Mouse (Mus musculus): ENCODE results near the gene Hdac8.

Gene Hdac8

DNA sequence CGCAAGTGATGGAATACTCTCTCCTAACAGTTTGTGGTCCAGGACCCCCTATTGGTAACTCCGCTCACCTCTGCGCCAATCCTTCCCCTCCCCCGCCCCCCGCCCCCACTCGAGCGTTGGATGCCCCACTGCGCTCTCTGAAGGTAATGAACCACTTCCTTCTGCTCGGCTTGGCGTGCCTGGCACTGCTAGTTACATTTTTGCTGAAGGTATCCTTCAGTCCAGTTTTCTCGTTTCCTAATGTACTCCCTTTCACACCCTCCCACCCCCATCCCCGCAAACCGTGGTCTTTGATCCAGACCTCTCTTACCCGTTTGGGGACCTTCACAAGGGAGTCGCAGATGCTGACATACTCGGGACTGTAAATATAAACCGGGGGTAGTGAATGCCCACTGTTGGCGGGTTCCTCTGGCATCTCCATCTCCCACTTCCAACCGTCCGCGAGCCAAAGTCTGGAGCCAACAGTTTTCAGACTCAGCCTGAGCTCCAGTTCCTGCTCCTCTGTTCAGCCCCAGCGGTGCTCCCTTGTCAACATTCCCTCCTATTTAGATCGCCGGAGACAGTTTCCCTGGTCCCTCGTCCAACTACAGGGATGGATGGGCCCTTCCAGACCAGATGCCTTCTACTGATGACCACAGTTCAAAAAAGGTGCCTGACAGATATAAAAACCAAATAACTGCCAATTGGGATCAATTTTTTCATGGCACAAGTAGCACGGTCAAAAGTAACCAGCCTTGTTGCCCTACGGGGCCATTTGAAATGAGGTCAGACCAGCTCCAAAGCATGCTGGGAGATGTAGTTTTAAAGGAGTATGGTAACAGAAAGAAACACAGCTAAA is at the start of gene Hdac8:
Gene Hdac8, minus strand, starts transcription at position 716 of the 838 bp plus-strand sequence.
- DNase-seq (ENCODE audit: low spot score) = peak; percentile 61

DNA sequence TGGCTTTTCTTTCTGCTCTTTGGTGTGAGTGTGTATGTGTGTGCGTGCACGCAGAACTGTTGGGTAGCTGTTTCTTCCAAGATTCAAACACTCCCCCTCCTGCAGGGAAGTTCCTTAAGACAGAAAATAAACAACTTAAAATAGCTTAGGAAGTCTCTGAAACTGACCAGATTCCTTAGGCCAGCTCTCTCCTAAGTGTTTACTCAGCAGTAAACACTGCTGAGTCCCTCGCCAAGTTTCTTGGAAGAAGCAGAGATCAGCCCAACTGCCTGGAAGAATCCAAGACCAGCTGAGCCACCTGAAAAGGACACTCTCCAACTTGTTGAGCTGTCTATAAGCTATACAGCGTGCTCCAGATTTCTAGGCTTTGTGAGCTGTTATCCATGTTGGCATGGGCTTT is 4.0 kb upstream of the Hdac8 start:
- no peak for DNase-seq (ENCODE audit: low spot score)

DNA sequence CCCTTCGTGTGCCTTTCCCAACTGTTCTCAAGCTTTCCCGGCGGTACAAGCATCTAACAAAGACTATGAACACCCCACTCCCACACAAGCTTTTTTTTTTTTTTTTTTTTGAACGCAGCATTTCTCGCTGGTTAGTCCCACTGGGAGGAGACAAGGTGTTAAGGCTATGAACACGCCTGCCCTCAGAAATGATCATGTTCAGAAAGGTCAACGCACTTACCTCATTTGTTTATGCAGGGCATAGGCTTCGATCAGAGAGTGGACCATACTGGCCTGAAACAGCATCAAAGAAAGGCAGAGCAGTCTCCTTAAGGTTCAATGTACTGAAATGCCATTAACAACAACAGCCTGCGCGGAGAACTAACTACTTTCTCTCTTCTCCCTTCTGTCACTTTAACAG is 980 bp downstream of the Hdac8 start:
- no peak for DNase-seq (ENCODE audit: low spot score)

DNA sequence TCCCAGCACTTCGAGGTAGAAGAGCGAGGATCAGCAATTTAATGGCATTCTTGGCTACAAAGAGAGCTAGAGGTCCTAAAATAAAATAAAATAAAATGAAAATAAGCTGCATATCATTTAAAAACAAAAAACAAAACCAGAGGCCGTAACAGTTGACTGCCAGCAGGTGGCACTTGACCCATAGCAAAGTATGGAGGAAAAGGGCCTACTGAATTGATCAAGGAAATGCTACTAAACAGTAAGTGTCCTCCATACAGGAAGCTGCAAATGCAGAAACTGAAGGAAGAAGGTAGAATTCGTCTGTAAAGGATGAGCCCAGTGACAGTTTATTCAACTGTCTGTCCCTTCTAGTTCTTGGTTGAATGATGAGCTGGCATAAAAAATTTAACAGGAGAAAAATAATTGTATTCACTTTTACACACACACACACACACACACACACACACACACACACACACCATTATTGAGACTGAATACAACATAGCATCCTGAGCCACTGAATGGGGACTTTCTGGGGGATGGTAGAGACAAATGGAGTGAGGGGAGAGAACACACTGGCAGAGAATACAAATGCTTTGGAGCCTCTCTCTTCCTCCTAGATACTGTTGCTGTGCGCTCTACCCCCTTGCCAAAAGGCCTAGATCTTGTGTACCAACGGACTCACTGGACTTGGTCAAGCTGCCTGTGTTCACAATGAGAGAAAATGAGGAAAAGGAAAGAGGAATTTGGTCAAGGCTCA is 11.0 kb downstream of the Hdac8 start:
- peak; percentile 13 for DNase-seq (ENCODE audit: low spot score)

DNA sequence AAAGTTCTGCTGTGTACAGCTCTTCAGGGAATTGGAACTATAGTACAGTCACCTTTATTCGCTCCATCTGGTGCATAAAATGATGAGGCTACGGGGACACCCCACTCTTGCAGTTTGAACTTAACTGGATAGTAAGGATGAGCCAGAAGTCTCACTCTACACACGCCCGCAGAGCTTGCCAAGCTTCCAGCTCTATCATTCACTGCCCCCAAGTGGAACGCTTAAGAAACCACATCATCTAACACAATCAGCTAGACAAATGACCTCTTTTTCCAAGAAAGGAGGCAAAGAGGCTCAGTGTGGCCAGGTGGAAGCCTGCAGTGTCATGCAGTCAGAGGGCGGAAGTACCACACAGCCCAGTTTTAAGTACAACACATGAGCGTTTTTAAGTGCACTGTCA is 19.6 kb downstream of the Hdac8 start:
- DNase-seq (ENCODE audit: low spot score) = no peak

DNA sequence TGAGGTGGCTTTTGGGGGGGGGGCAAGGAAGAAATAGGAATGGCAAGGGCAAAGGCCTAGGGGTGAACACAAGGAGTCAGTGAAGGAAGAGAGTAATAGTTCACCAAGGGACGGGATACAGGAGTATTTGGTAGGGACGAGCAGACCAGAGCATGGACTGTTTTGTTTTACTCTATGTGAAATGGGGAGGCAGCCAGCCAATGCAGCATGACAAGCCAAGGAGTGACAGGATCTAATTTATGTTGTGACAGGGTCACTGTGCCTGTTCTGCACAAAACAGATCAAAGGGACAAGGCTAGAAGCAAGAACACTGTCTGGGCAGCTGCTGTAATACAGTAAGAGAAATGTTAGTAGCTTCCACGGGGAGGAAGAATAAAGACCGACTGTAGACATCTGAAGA is 25.5 kb downstream of the Hdac8 start:
- no peak for DNase-seq (ENCODE audit: low spot score)

DNA sequence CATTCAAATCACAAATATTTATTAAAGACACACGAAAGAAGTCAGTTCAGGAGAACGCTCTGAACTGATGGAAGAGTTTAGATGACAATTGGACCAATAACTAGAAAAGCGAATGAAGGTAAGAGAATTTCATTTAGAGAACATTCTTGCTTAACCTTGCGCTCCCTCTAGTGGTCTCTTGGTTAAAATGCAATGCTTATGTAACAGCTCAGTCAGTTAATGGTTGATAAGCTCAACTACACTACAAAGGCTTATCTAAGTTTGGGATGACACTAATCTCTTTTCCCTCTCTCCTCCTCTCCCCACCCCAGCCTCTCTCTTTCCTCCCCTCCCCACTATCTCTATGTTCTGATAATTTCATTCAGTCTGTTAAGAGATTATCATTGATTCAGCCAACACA is 26.2 kb downstream of the Hdac8 start:
- peak; percentile 59 for DNase-seq (ENCODE audit: low spot score)

DNA sequence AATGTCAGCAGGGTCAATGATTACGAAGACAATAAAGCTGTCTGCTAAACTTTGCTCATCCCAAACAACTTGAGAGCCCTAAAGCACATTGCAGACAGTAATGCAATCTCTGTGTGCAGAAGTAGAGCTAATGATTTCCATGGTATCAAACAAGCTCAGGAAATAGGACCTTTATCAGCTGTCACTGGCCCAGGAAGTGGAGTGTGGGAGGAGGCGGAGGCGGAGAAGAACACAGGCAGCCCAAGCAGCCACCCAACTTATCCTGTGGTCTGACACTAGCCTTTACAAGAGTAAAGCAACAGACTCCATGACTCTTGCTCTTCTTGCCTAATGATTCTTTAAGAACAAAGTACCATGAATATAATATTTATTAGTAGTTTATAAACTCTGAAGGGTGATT is 26.7 kb downstream of the Hdac8 start:
- no peak for DNase-seq (ENCODE audit: low spot score)

DNA sequence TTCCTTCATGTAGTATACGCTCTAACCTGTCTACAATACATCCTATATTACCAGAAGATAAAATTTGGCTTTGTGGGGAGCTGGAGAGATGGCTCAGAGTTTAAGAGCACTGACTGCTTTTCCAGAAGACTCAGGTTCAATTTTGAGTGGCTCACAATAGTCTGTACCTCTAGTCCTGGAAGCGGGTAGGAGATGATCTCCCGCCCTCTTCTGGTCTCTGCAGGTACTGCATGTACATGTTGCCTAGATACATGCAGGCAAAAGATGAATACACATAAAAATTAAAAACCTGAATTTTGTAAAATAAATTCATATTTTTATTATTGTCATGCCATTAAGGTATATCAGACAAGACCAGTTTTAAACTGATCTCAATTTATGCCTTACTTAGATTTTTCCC is 28.4 kb downstream of the Hdac8 start:
- peak; percentile 36 for DNase-seq (ENCODE audit: low spot score)

DNA sequence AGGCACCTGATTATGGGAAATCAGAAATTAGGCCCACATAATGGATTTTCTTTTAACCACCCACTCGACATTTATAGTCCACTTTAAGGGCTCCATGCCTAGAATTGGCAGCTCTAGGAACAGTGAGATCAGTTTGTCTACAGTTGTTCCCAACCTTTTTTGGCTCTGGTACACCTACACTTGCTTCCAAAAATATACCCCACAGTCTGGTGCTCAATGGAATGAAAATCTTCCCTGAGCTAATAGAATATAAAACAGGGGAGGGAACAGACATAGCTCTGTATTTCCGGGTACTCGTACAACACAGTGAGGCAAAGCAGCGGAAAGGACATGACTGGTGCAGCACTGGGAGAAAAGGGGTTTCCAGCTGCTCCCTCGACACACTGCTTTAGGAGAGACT is 29.6 kb downstream of the Hdac8 start:
- DNase-seq (ENCODE audit: low spot score) = no peak

DNA sequence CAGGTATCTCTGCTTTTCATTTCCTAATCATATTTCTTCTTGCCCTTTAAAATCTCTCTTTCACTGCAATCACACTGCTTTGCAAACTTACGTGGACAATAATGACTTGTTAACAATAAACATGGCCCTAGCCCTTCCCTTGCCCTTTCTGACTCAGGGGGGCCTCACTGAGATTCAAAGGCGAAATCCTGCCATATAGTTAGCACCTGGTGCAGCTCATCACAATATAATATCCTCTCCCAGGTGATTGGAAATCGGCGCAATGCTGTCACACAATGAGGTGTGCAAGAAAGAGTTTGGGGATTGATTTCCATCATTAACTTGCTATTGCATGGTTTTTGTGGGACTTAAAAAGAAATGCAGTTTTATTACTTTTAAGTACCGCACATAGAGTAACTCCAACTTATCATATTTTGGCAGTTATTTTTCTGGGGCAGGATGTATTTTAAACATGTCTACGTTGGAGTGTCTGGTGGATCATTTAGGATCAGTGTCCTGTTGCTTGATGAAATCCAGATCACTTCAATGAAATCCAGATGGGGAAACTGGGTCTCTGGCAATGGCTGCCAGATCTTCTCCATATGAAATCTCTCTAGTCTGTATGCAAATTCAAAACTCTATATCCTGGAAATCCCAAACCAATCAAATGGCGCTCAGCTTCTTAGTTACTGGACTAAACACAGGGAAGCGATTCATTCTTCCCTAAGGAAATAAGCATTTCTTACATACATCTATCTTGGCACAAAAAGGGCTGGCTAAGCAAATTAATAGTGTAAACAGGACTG is 86.6 kb downstream of the Hdac8 start:
- DNase-seq (ENCODE audit: low spot score) = peak; percentile 52

DNA sequence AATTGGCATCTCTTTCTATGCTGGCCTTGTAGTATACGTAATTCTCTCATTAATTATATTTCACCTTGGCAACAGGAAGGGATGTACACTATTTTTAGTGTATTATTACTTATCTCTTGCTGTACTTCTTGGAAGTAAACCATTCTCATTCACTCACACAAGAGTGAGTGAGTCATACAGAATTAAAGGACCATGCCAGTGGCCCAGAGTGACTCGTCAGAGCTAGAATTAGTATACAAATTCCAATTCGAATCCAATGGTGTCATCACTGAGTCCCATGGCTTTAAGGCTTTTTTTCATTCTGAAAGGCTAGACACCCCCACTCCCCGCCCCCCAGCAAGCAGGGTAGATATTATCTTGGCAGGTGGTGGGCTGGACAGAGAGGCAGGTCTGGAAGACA is 88.2 kb downstream of the Hdac8 start:
- peak; percentile 6 for DNase-seq (ENCODE audit: low spot score)

DNA sequence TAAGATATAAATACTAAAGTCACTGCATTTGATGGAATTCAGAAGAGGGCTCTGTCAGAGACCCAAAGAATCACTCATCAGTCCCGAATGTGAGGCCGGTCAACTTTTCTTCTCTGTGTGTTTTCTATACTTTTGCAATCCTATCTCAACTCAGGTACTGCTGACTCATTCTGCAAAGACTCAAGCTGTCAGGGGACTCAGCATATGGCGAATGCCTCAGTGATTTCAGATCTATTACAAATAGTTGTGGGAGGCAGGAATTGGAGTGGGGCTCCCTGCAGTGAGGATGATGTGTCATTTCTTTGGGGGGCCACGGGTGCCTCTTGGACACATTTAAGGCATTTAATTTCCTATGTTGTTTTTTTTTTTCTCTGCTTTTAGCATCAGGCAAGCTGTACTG is 88.8 kb downstream of the Hdac8 start:
- no peak for DNase-seq (ENCODE audit: low spot score)

DNA sequence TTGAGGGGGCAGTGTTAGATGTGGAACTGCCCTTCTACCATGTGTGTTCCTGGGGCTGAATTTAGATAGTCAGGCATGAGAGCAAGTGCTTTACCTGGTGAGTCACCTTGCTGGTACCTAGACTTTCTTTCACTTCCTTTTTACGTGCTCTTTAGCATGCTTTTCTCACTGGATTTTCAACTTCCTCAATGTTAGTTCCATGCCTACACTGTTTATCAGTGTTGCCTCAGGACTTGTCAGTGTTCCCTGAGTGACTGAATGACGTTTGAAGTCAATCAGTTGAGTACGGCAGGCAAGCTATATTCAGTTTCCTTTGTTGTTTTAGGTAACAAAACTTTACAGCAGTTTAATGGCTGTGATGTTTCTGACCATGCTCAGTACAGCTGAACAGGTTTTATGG is 120.4 kb downstream of the Hdac8 start:
- no peak for DNase-seq (ENCODE audit: low spot score)

DNA sequence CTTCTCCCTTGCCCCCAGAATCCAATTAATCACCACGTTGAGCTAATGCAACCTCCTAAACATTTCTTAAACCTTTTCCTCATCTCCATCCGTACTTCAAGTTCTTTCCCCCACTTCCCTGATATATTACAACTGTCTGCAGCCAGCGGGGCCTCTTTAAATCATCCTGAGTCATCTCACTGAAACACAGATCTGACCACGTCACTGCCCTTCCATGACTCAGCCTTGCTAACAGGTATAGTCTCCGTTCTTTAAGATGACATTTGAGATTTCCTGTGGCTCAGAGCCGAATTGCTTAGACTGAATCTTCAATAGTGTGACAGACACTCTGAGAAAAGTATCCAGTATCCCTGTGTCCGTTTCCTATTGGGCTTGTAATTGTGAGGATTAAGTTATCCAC is 122.0 kb downstream of the Hdac8 start:
- peak; percentile 22 for DNase-seq (ENCODE audit: low spot score)

DNA sequence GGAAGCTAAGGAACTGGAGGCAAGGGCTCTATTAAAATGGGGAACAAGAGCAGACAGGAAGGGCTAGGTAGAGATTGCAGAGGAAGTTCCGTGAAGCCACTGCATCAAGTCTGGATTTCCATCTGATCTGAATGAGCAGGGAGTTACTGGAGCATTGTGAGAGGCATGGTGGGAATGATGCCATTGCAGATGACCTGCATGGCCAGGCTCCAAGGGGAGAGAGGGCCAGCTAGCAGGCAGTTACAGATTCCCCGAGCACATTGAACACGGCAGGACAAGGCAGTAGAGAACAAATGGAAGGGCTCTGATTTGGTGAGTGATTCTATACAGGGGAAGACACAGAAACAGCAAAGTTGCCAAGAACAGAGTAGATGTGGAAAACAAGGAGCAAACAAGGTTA is 138.6 kb downstream of the Hdac8 start:
- no peak for DNase-seq (ENCODE audit: low spot score)

DNA sequence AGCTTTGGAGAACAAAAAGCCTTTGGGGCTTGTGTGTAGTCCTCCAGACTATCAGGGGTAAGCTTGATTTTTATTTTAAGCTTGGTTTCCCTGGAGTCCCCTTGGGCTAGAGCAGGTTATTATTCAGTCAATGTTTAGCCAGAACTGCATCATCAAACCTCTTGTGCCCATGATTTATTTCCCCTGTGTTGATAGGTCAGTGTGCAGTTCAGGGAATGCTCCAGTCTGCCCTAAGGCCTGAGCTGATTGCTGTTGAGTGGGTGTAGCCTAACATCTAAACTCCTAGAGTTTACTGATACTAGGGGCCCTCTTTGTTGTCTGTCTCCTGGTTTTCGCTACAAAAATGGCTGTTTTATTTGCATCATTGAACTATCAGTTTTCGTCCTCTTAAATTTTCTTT is 142.9 kb downstream of the Hdac8 start:
- DNase-seq (ENCODE audit: low spot score) = no peak

DNA sequence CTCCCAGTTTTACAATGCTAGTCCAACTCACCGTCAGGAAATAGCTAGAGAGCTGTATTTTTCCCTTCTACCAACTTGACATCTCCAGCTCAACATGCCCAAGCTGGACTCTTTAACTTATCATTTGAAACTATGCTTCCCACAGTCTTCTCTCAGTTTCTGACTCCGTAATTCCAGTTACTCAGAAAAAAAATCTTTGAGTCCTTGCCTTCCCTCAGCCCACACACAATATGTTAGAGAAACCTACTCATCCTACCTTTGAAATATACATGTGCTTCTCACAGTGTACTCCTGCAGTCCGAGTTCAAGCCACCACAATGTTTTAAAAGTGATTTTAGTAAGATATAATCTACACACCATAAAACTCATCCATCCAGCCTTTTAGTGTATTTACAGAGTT is 151.7 kb downstream of the Hdac8 start:
- no peak for DNase-seq (ENCODE audit: low spot score)

DNA sequence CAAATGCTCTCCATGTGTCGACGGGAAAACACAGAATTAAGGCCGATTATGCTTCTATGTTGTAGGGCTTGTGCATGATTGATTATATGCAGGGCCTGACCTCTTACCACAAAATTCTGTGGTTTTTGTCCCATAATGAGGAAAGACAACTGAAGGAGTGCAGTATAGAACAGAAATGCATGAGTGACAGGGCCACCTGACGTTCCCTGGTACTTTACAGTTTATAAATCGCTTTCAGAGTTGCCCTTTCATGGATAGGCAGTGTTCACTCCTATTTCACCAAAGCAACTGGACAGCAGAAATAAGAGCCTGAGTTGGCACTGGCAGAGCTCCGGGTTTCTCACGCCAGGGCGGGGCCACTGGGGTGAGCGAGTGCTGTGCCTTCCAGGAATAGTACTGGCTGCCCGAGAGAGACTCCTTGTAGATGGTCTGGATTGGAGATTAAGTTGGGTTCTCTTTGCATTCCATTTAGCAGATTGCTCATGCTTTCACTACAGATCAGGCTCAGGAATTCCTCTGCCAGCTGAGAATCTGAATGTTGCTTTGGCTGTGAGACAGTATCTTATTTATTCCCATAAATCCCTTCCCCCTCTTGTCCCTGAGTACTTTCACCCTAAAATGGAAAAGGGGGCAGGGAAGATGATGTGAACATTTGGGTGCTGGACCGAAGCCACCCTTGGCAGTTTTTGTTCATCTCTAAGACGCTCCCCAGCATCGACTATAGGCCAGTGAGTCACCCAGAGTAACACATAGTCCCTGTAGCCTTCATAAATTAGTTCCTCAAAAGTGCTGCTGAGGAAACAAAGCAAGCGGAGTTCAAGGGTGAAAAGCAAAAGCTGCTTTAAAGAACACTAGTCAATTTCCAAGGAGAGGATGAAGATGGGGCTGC is 155.1 kb downstream of the Hdac8 start:
- DNase-seq (ENCODE audit: low spot score) = no peak

DNA sequence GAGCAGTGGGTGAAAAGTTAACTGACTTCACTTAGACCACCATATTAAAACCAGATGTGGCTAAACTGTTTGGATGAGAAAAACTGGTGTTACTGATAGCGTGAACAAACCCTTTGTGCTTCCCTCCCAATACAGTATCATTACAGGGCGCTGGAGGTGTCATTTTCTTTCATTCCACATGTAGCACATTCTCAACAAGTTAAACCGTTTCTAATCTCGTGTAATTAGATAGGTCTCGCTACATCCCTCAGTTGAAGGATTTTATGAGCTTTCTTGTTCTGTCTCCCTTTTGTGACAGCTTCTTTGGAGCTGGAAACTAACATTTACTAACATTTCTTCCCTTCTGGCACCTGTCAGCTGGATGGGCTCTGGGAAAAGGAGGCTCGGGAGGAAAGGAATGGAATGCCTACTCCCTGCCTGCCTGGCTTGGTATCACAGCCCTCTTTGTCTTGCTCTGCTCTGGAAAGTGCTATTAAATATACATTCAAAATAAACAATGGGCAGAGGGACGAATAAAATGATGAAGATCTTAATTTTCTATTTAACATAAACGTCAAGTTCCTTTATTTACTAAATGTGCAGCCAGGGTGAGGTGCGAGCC is 156.2 kb downstream of the Hdac8 start:
- no peak for DNase-seq (ENCODE audit: low spot score)

DNA sequence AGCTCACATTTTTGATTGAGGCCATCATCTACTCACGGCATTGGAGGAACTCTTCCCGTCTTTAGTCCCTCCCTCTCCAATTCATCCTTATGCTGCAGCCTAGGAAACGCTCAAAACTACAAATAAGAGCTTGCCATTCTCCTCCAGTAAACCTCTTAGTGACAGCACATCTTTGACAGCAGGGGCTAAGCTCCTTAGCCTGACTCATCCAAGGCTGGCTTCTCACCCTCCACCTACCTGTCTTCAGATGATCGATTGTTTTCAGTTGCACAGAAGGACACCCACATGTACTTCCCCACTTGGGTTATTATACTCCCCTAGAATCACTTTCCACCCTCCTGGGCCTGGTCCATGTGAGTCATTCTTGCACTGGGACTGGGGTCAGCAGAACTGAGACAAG is 163.5 kb downstream of the Hdac8 start:
- DNase-seq (ENCODE audit: low spot score) = no peak
